Mouse (Mus musculus) MEL (cell line): ENCODE data around the gene Rsf1.

Source experiments
- EP300 ChIP-seq, 2 experiments: IDR thresholded peaks; 2 replicates each; pipeline ENCODE4 v1.6.1; 2011; ENCODE audit warnings: improper control_type of control experiment in 2 of 2, low read length in 2 of 2, low read depth in 1 of 2, mild to moderate bottlenecking in 1 of 2
- GABPA ChIP-seq: IDR thresholded peaks from 2 replicates; pipeline ENCODE4 v1.6.1; 2012; ENCODE audit warnings: low read depth, mild to moderate bottlenecking, inconsistent platforms, low read length, improper control_type of control experiment, moderate library complexity
- JUND ChIP-seq: IDR thresholded peaks from 2 replicates; pipeline ENCODE4 v1.6.1; 2011; ENCODE audit warnings: low read depth, mild to moderate bottlenecking, improper control_type of control experiment, low read length
- RCOR1 ChIP-seq: IDR thresholded peaks from 2 replicates; pipeline ENCODE4 v1.6.1; 2012; ENCODE audit warnings: low read depth, mild to moderate bottlenecking, inconsistent platforms, low read length, improper control_type of control experiment

DNA sequence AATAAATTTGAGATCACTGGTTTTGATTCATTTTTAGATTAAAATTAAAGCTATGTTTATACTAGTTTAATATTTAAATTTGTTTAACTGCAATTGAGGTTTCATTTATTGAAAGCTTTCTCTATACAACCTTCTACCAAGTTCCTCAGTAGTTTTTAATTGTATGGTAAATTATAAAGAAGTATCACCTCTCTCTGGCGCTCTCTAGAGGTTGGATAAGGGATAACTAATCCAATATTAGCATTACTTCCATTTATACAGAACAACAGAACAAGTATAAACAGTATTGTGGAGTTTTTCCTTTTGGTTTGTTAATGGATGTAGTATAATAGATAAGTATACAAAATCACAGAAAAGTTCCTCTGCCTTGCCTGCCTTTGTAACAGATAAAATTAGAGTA, 99.5 kb downstream of the Rsf1 start:
- TF ChIP-seq EP300 (IDR thresholded peaks at IDR 0.05; ENCODE audit: low read depth in 1 of 2, low read length in 2 of 2) (no peak), JUND (no peak), GABPA (no peak), RCOR1 (no peak)
